Mouse (Mus musculus) liver, embryonic 14.5 days (tissue): Measurements from ENCODE around the gene Lrrc1. TPM values are rescaled to one million over a fixed set of nuclear protein-coding genes. Genes with fewer than 3 reads are reported as not detected.

Experiments
- ATAC-seq: fragments of 200-750 bp; cut with Nextera tagmentation; 2 replicates; pipeline ENCODE4 v1.8.0; 2017; ENCODE audit warnings: moderate number of reproducible peaks, mild to moderate bottlenecking, moderate library complexity; ENCODE audit not compliant: insufficient read depth
- DNase-seq, 3 experiments: peaks; one replicate each; pipeline ENCODE4 v3.0.0-alpha.2; 2012 to 2013; ENCODE audit warnings: low read depth in 3 of 3, low spot score in 3 of 3
- H3K27ac ChIP-seq: fragments of 300-500 bp; sonication (generic); 2 replicates; pipeline ENCODE4 v1.5.1; 2014; ENCODE audit warnings: moderate library complexity, mild to moderate bottlenecking, control low read depth, inconsistent platforms
- H3K27me3 ChIP-seq: fragments of 300-500 bp; sonication (generic); 2 replicates; pipeline ENCODE4 v1.6.1; 2014; ENCODE audit warnings: mild to moderate bottlenecking, low read length, moderate library complexity; ENCODE audit not compliant: control insufficient read depth, insufficient read depth
- H3K36me3 ChIP-seq: fragments of 300-500 bp; sonication (generic); replicated peaks from 2 replicates; pipeline ENCODE4 v1.6.1; 2014; ENCODE audit warnings: low read depth; ENCODE audit not compliant: control insufficient read depth, insufficient read depth
- H3K4me1 ChIP-seq, 2 experiments: fragments of 200-500 bp in 1 of 2; fragments of 300-500 bp in 1 of 2; sonication (generic) in 1 of 2; replicated peaks; 2 replicates each; pipeline ENCODE4 v1.6.1; 2012 to 2014; ENCODE audit warnings: antibody characterized with exemption in 1 of 2, inconsistent platforms in 1 of 2, low read length in 1 of 2; ENCODE audit not compliant: control insufficient read depth in 2 of 2, insufficient read depth in 2 of 2
- H3K4me2 ChIP-seq: fragments of 300-500 bp; sonication (generic); 2 replicates; pipeline ENCODE4 v1.6.1; 2014; ENCODE audit warnings: low read depth, mild to moderate bottlenecking, control low read depth, moderate library complexity
- H3K4me3 ChIP-seq, 2 experiments: fragments of 200-500 bp in 1 of 2; fragments of 300-500 bp in 1 of 2; sonication (generic) in 1 of 2; 2 replicates each; pipeline ENCODE4 v1.5.1; 2012 to 2014; ENCODE audit warnings: low read depth in 2 of 2, low read length in 2 of 2, mild to moderate bottlenecking in 2 of 2, control low read depth in 1 of 2, inconsistent platforms in 1 of 2, moderate library complexity in 1 of 2; ENCODE audit not compliant: insufficient read depth in 1 of 2
- H3K9ac ChIP-seq: fragments of 300-500 bp; sonication (generic); replicated peaks from 2 replicates; pipeline ENCODE4 v1.6.1; 2014; ENCODE audit warnings: mild to moderate bottlenecking, control low read depth, moderate library complexity
- H3K9me3 ChIP-seq: fragments of 300-500 bp; sonication (generic); 2 replicates; pipeline ENCODE4 v1.6.1; 2016; ENCODE audit warnings: low read length, mixed read lengths; ENCODE audit not compliant: control insufficient read depth
- CTCF ChIP-seq: IDR thresholded peaks from 2 replicates; pipeline ENCODE4 v1.5.1; 2016; ENCODE audit warnings: antibody characterized with exemption, low read depth, control low read depth
- EP300 ChIP-seq: IDR thresholded peaks from 2 replicates; pipeline ENCODE4 v1.6.1; 2016; ENCODE audit warnings: antibody characterized with exemption, low read depth
- whole genome bisulfite sequencing: fragments of 180-500 bp; shearing (Covaris S2); extraction: QIAGEN DNeasy Blood & Tissue Kit; methylation state at CpG from one replicate; pipeline ENCODE4 v1.1.7; 2014; ENCODE audit not compliant: insufficient replicate concordance; 5-methylcytosine and 5-hydroxymethylcytosine counted together
- polyA plus RNA-seq, 2 experiments: library from polyadenylated mRNA; depleted of rRNA in 1 of 2; stranded (reverse) in 1 of 2; unstranded in 1 of 2; fragments of >200 nt; fragmentation: Nextera tagmentation in 1 of 2; extraction: Ambion mirVana in 1 of 2; gene quantifications; 2 replicates each; pipeline versions ENCODE4 v1.2.1 to v1.2.3; 2012 to 2014

Lrrc1 gene
- polyA plus RNA-seq, 2 experiments, result 3.1 to 3.2 TPM

DNA sequence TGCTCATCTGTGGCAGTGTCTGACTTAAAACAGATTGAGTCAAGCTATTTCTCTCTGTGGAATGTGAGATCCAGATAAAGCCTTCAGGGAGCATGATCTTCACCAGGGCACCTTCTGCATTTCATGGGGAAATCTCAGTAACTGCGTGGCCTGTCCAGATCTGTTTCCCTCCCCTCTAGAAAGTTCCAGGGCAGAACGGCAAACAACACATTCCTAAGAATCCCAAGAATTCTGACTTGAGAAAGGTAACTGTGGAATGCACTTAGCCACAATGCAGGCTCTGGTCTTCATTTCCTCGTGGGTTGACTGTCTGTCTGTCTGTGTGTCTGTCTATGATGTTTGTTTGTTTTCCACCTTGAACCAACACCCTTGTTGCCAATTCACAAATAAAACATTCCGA lies 133.7 kb downstream of the Lrrc1 start:
- Histone ChIP-seq H3K4me3 (no peak overlapping the region), H3K9ac (no peak overlapping the region), H3K36me3 (no peaks in the 10 kb centered on the region), H3K9me3 (no peaks in the 10 kb centered on the region), H3K4me1 (no peaks in the 10 kb centered on the region), H3K4me2 (no peak overlapping the region), H3K27me3 (no peaks in the 10 kb centered on the region), H3K27ac (no peak overlapping the region)
- no peak for DNase-seq
- TF ChIP-seq CTCF, result no peak
- ATAC-seq, result no peak
- 51% methylated on average over 4 of the region's 4 CpGs for WGBS

GRCm38 (mm10) chr9:77410524-77410923 lies 134.1 kb downstream of the Lrrc1 start:
- Histone ChIP-seq H3K27me3 (no peaks in the 10 kb centered on the region), H3K36me3 (no peaks in the 10 kb centered on the region), H3K4me3 (no peak overlapping the region), H3K27ac (no peak overlapping the region), H3K4me1 (no peaks in the 10 kb centered on the region), H3K4me2 (no peak overlapping the region), H3K9ac (no peak overlapping the region), H3K9me3 (no peaks in the 10 kb centered on the region)
- WGBS, result 64% methylated on average over 7 of the region's 7 CpGs
- no peak for ATAC-seq
- TF ChIP-seq CTCF, result no peak
- no peak for DNase-seq

- H3K9me3 ChIP-seq, result no peaks in the 10 kb centered on the region
- H3K4me1 ChIP-seq, result no peaks in the 10 kb centered on the region
- no peak overlapping the region for H3K27ac ChIP-seq
- ATAC-seq, result no peak
- WGBS, result 50% methylated on average over 6 of the region's 6 CpGs
- no peak overlapping the region for H3K4me3 ChIP-seq
- no peak overlapping the region for H3K4me2 ChIP-seq
- H3K27me3 ChIP-seq, result no peaks in the 10 kb centered on the region
- DNase-seq, result no peak
- no peak for TF ChIP-seq CTCF
- TF ChIP-seq EP300, result no peak
- no peak overlapping the region for H3K9ac ChIP-seq
- H3K36me3 ChIP-seq, result no peaks in the 10 kb centered on the region
These were observed 136.5 kb downstream of the Lrrc1 start for GRCm38 (mm10) chr9:77408053-77408603.

DNA sequence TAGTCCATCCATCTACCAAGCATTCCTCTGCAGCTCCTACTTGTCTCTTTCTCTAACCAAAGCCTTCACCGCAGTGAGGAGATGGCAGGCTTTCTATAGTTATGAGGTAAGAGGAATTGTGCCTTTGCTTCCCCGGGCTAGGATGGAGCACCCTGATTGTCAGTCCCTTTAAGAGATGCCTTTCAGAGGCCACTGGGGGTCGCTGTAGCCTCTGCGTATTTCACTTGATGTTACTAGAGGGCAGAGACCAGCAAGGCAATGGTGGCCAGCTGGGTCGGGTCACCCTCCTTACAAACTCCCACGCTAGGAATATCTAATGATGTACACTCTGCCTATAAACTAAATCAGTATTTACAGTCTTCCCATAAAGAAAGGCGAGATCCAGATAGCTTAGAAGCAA lies 137.8 kb downstream of the Lrrc1 start:
- H3K27me3 ChIP-seq, result no peaks in the 10 kb centered on the region
- no peak for ATAC-seq
- peak in 2 of 3 experiments; percentile 19 to 22 for DNase-seq
- H3K9ac ChIP-seq, result no peak overlapping the region
- no peak overlapping the region for H3K4me2 ChIP-seq
- no peak overlapping the region for H3K27ac ChIP-seq
- H3K36me3 ChIP-seq, result no peaks in the 10 kb centered on the region
- 33% methylated on average over 7 of the region's 7 CpGs for WGBS
- no peak overlapping the region for H3K4me3 ChIP-seq
- no peaks in the 10 kb centered on the region for H3K4me1 ChIP-seq
- TF ChIP-seq CTCF, result peak; percentile 68
- no peak for TF ChIP-seq EP300
- H3K9me3 ChIP-seq, result no peaks in the 10 kb centered on the region

- Histone ChIP-seq H3K4me3 (no peak overlapping the region), H3K9ac (no peak overlapping the region), H3K4me1 (no peaks in the 10 kb centered on the region), H3K36me3 (no peaks in the 10 kb centered on the region), H3K27me3 (no peaks in the 10 kb centered on the region), H3K9me3 (no peaks in the 10 kb centered on the region), H3K4me2 (no peak overlapping the region), H3K27ac (no peak overlapping the region)
- ATAC-seq, result no peak
- 51% methylated on average over 4 of the region's 4 CpGs for WGBS
- no peak for TF ChIP-seq EP300
- TF ChIP-seq CTCF, result no peak
- DNase-seq, result no peak
These were observed 140.2 kb downstream of the Lrrc1 start for GRCm38 (mm10) chr9:77404458-77404857.
